Mouse (Mus musculus): Measurements from ENCODE around the gene Rbfox1. TPM values are rescaled to one million over a fixed set of nuclear protein-coding genes. Genes with fewer than 3 reads are reported as not detected.

The Rbfox1 gene
- polyA plus RNA-seq, 1 experiment = 0.21 TPM

DNA sequence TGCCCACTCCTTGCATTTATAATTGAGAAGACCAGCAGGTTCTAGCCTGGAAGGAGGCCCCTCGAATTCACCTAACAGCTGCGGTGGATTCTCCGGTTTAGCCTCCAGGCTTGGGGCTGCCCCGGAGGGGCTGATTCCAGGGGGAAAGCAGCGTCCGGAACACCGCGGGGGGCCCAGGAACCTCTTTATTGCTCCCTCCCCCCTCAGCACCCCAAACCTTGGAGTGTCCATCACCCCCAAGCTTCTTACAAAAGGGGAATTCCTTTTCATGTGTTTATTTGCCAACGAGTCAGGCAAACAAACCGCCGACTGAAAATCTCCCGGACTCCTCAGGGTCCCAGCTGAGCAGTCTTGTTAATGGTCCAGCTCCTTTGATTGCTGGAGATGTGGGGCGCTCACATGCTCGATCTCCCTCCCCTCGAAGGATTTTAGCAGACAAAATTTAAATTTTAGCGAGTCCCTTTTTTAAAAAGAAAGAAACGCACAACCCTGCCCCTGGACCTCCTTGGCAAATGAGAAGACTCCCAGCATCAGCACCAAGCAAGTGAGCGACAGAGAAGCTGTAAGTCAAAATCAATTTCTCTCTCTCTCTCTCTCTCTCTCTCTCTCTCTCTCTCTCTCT is 1153.6 kb downstream of the Rbfox1 start:
- Histone ChIP-seq H3K4me1 (no peaks in the 10 kb centered on the region), H3K27me3 (replicated peaks) (peaks cover 21% of the 10 kb centered on the region), H3K4me3 (replicated peaks) (no peak overlapping the region), H3K36me3 (replicated peaks; ENCODE audit: low read length) (no peaks in the 10 kb centered on the region), H3K9me3 (no peaks in the 10 kb centered on the region)
- TF ChIP-seq GATA1 (IDR thresholded peaks at IDR 0.05; ENCODE audit: borderline replicate concordance, low read length) (no peak), FLI1 (IDR thresholded peaks at IDR 0.05; ENCODE audit: low read length) (no peak)

DNA sequence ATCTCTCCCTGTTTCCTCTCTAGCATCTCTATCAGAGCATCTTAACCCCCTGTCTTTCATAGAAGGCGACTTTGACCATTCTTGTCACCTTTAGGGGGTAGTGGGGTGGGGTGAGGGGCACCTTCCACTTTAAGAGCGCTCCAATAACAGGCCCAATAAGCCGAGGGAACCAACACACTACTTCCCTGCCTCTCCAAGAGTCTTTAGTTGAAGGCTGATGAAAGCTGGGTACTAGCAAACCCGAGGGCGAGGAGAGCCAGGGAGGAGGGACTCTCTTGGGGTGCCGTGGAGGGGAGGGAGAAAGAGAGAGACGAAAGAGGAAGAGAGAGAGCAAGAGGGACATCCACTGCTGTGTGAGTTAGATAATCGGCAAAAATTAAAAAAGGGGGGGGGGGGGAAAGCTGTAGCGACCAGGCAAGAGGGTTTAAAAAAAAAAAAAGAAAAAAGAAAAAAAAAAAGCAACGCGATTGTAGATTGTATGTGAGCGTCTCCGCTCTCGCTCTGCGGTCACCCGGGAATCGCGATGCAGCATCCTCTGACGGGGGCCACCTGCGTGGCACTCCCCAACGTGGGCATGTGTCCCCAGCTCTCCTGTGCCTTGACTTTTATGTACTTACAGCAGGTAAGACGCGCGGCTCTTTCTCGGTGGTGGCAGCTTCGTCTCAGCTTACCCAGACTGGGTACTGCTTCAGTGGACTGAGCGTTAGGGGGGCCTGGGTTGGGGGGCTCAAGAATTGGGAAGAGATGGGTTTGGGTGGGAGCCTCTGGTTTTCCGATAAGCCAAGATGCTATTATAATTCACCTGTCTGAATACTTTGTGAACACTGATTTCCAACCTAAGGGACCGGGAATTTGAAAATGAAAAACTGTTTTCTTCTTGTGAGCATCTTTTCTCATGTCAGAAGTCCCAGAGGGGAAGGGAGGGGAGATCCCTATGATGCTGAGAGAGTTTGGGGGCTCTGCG is 1154.5 kb downstream of the Rbfox1 start:
- Histone ChIP-seq H3K9me3 (no peaks in the 10 kb centered on the region), H3K4me1 (no peaks in the 10 kb centered on the region), H3K36me3 (replicated peaks; ENCODE audit: low read length) (no peaks in the 10 kb centered on the region), H3K27me3 (replicated peaks) (peaks cover 21% of the 10 kb centered on the region), H3K4me3 (replicated peaks) (peak overlapping the region; percentile 42)
- TF ChIP-seq FLI1 (IDR thresholded peaks at IDR 0.05; ENCODE audit: low read length) (no peak), GATA1 (IDR thresholded peaks at IDR 0.05; ENCODE audit: borderline replicate concordance, low read length) (no peak)

DNA sequence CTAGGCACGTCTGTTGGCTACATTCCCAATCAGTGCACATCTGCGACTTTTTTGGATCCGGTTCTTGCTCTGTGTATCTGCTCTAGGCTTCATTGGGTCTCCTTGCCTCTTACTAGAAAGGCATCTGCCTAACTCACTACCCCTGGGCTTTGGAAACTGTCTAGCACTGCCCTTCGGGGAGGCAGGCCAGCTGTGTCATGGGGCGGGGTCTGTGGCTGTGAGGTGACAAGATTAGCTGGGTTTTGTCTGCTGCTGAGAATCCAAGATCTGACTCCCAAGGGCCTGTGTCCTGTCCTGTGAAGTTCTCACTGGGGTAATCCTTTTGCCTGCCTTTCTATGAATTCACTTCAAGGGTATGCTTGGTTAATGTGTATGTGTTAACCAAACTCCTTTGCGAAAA is 1155.5 kb downstream of the Rbfox1 start:
- TF ChIP-seq GATA1 (IDR thresholded peaks at IDR 0.05; ENCODE audit: borderline replicate concordance, low read length) (no peak), FLI1 (IDR thresholded peaks at IDR 0.05; ENCODE audit: low read length) (no peak)
- Histone ChIP-seq H3K4me1 (no peaks in the 10 kb centered on the region), H3K36me3 (replicated peaks; ENCODE audit: low read length) (no peaks in the 10 kb centered on the region), H3K27me3 (replicated peaks) (peaks cover 21% of the 10 kb centered on the region), H3K4me3 (replicated peaks) (no peak overlapping the region), H3K9me3 (no peaks in the 10 kb centered on the region)

DNA sequence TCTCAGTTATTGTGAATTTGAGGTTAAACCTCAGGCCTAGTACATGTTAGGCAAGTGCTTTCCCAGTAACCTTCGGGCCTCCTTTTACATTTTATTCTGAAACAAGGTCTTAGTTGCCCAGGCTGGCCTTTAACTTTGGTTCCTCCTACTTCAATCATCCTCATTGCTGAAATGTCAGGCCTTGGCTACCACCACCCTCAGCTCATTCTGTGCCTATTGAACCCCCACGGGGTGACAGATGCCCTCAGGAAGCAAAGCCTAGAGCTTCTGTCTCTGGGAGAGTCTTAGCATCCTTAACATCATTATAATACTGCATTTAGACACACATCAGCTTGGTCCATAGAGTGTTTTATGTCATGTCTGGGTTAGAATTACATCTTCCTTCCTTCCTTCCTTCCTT is 1162.3 kb downstream of the Rbfox1 start:
- no peaks in the 10 kb centered on the region for H3K4me1 ChIP-seq
- no peaks in the 10 kb centered on the region for H3K36me3 ChIP-seq (replicated peaks; ENCODE audit: low read length)
- no peaks in the 10 kb centered on the region for H3K27me3 ChIP-seq (replicated peaks)
- H3K4me3 ChIP-seq (replicated peaks) = no peak overlapping the region
- no peaks in the 10 kb centered on the region for H3K9me3 ChIP-seq
- TF ChIP-seq FLI1 (IDR thresholded peaks at IDR 0.05; ENCODE audit: low read length) (no peak), GATA1 (IDR thresholded peaks at IDR 0.05; ENCODE audit: borderline replicate concordance, low read length) (no peak)

DNA sequence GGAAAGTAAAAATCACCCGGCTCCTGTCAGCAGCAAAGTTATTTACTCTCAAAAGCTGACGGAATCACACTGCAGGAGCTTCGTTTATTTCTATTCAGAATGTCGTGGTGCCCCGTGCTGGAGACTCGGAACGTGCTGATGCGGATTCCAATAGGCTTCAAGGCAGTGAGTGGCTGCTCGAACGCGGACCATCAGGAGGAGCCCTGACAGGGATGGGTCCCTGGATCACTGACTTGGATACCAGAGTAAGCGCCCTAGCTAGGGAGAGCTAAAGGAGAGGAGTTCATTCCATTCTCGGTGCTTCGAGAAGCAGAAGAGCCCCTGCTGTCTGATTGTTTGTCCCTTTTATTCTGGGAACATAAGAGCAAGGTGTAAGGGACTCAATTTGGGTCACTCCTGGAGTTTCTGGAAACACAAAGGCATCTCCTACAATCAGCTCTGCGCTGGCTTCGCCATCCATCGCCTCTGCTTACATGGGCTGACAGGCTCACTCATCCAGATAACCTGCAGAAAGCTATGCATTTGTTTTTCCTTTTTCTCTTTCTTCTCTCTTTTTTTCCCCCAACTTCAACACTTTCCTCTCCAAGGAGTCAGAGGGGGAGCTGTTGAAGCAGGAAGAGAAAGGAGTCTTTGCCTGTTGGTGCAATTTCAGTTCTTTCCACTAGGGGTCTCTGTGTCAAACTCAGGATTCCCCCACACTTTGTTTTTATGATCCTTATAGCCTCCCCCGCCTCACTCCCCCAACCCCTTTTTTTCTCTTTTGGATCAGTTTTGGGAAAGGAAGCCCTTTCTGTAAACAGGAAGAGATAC is 1164.2 kb downstream of the Rbfox1 start:
- TF ChIP-seq GATA1 (IDR thresholded peaks at IDR 0.05; ENCODE audit: borderline replicate concordance, low read length) (no peak), FLI1 (IDR thresholded peaks at IDR 0.05; ENCODE audit: low read length) (no peak)
- H3K27me3 ChIP-seq (replicated peaks) = no peaks in the 10 kb centered on the region
- no peaks in the 10 kb centered on the region for H3K36me3 ChIP-seq (replicated peaks; ENCODE audit: low read length)
- no peaks in the 10 kb centered on the region for H3K4me1 ChIP-seq
- 0 out of 2 replicates have a peak, but pooled peaks cover 3% of the 10 kb centered on the region for H3K9me3 ChIP-seq
- H3K4me3 ChIP-seq (replicated peaks) = no peak overlapping the region

DNA sequence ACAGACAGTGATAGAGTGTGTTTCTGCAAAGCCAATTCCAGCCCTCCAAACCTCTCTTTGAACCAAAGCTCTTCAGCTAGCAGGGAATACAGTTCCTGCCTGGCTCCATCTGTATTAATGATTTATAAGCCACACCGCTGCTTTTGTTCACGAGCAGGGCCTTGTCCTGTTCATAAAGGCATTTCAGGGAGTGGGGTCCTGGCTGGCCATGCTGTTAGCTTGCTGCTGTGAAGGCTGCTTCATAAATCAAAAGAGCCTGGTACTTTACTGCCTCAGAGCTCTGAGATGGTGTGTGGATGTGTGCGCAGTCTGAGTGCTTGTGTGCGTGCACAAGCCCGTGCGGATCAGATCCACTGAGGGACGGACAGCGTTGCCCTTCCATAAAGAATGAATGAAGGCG is 1165.8 kb downstream of the Rbfox1 start:
- Histone ChIP-seq H3K4me1 (no peaks in the 10 kb centered on the region), H3K27me3 (replicated peaks) (no peaks in the 10 kb centered on the region), H3K9me3 (0 out of 2 replicates have a peak, but pooled peaks cover 3% of the 10 kb centered on the region), H3K36me3 (replicated peaks; ENCODE audit: low read length) (no peaks in the 10 kb centered on the region), H3K4me3 (replicated peaks) (no peak overlapping the region)
- TF ChIP-seq FLI1 (IDR thresholded peaks at IDR 0.05; ENCODE audit: low read length) = no peak
- no peak for TF ChIP-seq GATA1 (IDR thresholded peaks at IDR 0.05; ENCODE audit: borderline replicate concordance, low read length)

DNA sequence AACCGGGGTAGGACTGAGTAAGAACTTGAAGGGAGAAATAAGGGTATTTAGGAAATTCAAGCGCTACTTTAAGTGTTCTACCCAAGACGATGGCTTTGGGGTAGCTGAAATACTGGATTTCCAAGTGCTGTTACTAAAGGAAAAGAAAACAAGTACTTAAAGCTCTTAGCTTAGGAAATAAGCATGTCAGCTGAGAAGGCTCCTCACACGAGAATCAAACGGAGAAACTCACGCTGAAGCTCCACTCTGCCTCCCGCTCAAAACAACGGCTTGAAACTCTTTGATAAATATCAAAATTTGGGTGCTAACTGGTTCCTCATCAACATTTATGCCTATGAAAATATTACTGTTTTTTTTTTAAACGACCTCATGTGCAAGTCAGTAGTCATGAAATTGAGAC is 1166.8 kb downstream of the Rbfox1 start:
- TF ChIP-seq FLI1 (IDR thresholded peaks at IDR 0.05; ENCODE audit: low read length) (no peak), GATA1 (IDR thresholded peaks at IDR 0.05; ENCODE audit: borderline replicate concordance, low read length) (no peak)
- Histone ChIP-seq H3K27me3 (replicated peaks) (no peaks in the 10 kb centered on the region), H3K9me3 (0 out of 2 replicates have a peak, but pooled peaks cover 3% of the 10 kb centered on the region), H3K4me3 (replicated peaks) (no peak overlapping the region), H3K36me3 (replicated peaks; ENCODE audit: low read length) (no peaks in the 10 kb centered on the region), H3K4me1 (no peaks in the 10 kb centered on the region)

GRCm38 (mm10) chr16:7052408-7052807 is 1167.3 kb downstream of the Rbfox1 start:
- Histone ChIP-seq H3K36me3 (replicated peaks; ENCODE audit: low read length) (no peaks in the 10 kb centered on the region), H3K9me3 (0 out of 2 replicates have a peak, but pooled peaks cover 3% of the 10 kb centered on the region), H3K4me3 (replicated peaks) (no peak overlapping the region), H3K27me3 (replicated peaks) (no peaks in the 10 kb centered on the region), H3K4me1 (no peaks in the 10 kb centered on the region)
- no peak for TF ChIP-seq GATA1 (IDR thresholded peaks at IDR 0.05; ENCODE audit: borderline replicate concordance, low read length)
- TF ChIP-seq FLI1 (IDR thresholded peaks at IDR 0.05; ENCODE audit: low read length) = no peak

- Histone ChIP-seq H3K4me1 (no peaks in the 10 kb centered on the region), H3K4me3 (replicated peaks) (no peak overlapping the region), H3K9me3 (peaks cover 14% of the 10 kb centered on the region; the same call in 1 of the 2 replicates), H3K27me3 (replicated peaks) (no peaks in the 10 kb centered on the region), H3K36me3 (replicated peaks; ENCODE audit: low read length) (no peaks in the 10 kb centered on the region)
- TF ChIP-seq GATA1 (IDR thresholded peaks at IDR 0.05; ENCODE audit: borderline replicate concordance, low read length) = no peak
- TF ChIP-seq FLI1 (IDR thresholded peaks at IDR 0.05; ENCODE audit: low read length) = no peak
Observed at GRCm38 (mm10) chr16:7057789-7058188, 1172.6 kb downstream of the Rbfox1 start.

Data from megakaryocyte, embryonic 14.5 days (primary cell).